Mouse (Mus musculus): Measurements from ENCODE around the gene Lrp2. TPM values are rescaled to one million over a fixed set of nuclear protein-coding genes. Genes with fewer than 3 reads are reported as not detected.

Gene Lrp2
- polyA plus RNA-seq, 1 experiment = 0.08 TPM

GRCm38 (mm10) chr2:69566281-69566680 is 19.6 kb downstream of the Lrp2 start:
- H3K4me3 ChIP-seq (replicated peaks; ENCODE audit: insufficient read depth, low read depth, low read length) = no peak overlapping the region
- H3K27me3 ChIP-seq (ENCODE audit: control insufficient read depth, insufficient read depth, low read length) = no peaks in the 10 kb centered on the region
- H3K27ac ChIP-seq (ENCODE audit: insufficient read depth, low read length) = no peak overlapping the region
- TF ChIP-seq CTCF (IDR thresholded peaks at IDR 0.05; ENCODE audit: borderline replicate concordance, insufficient read depth, low read depth, low read length) = no peak
- H3K4me1 ChIP-seq (ENCODE audit: control insufficient read depth, insufficient read depth, low read length) = no peaks in the 10 kb centered on the region
- DNase-seq = no peak
- WGBS = 60% methylated on average over 7 of the region's 7 CpGs

DNA sequence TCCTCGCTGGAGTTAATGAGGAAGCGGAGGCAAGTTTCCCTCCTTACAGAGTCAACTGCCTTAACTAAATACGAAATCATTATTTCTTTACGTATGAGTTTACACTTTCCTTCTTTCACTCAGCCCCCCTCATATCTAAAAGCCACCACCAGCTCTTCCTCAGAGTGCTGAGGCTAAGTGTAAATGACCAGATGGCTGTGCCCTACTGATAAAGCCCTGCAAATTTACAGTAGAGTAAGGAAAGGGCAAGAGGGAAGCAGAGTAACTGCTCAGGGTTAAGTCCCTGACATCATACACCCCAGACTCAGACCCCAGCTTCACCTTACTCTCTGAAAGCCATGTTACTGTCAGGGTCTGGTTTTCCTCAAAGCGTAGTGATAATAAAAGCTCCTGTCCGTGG is 22.4 kb downstream of the Lrp2 start:
- Histone ChIP-seq H3K27ac (ENCODE audit: insufficient read depth, low read length) (no peak overlapping the region), H3K4me1 (ENCODE audit: control insufficient read depth, insufficient read depth, low read length) (no peaks in the 10 kb centered on the region), H3K27me3 (ENCODE audit: control insufficient read depth, insufficient read depth, low read length) (no peaks in the 10 kb centered on the region), H3K4me3 (replicated peaks; ENCODE audit: insufficient read depth, low read depth, low read length) (no peak overlapping the region)
- no peak for DNase-seq
- WGBS = 91% methylated on average over 6 of the region's 6 CpGs
- TF ChIP-seq POLR2A (IDR thresholded peaks at IDR 0.05; ENCODE audit: borderline replicate concordance, insufficient read depth, low read length) = no peak

DNA sequence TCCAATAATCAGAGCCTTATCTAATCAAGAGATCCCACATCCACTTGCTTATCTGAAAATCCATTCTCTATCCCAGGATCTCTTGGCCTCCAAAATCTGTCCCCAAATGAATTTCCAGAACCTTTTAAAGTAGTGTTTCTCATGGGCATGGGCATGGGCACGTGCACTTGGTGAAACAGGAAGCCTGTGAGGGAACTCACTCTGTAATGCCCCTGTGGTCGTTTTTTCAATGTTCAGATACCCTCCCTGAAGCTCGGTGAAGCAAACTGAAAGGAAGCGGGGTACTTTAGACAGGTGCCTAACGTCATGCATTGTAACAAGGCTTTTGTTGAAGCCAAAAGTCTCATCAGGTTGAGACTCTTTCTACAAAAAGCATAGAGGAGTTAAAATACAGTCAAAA is 23.1 kb downstream of the Lrp2 start:
- Histone ChIP-seq H3K27me3 (ENCODE audit: control insufficient read depth, insufficient read depth, low read length) (no peaks in the 10 kb centered on the region), H3K4me3 (replicated peaks; ENCODE audit: insufficient read depth, low read depth, low read length) (no peak overlapping the region), H3K4me1 (ENCODE audit: control insufficient read depth, insufficient read depth, low read length) (no peaks in the 10 kb centered on the region), H3K27ac (ENCODE audit: insufficient read depth, low read length) (no peak overlapping the region)
- no peak for DNase-seq
- TF ChIP-seq POLR2A (IDR thresholded peaks at IDR 0.05; ENCODE audit: borderline replicate concordance, insufficient read depth, low read length) (no peak), CTCF (IDR thresholded peaks at IDR 0.05; ENCODE audit: borderline replicate concordance, insufficient read depth, low read depth, low read length) (no peak)
- 64% methylated on average over 5 of the region's 5 CpGs for WGBS

DNA sequence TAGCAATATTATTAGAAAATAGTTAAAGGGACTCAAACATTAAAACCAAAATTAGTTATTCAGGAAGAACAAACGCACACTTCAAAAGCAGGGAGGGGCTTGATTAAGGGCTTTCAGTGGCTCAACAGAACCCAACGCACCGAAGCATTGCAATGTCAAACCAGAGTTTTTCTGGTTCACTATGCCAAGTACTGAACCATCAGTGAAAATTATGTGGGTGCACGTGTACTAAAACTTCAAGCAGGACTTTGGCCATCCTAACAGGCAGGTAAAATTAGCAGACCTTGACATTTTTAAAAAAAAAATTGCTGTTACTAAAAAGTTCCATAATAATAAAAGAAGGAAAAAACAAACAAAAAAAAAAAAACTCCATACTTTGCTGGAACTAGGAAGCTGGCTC is 25.6 kb downstream of the Lrp2 start:
- no peaks in the 10 kb centered on the region for H3K27me3 ChIP-seq (ENCODE audit: control insufficient read depth, insufficient read depth, low read length)
- no peak overlapping the region for H3K27ac ChIP-seq (ENCODE audit: insufficient read depth, low read length)
- WGBS = 84% methylated on average over 4 of the region's 4 CpGs
- H3K4me3 ChIP-seq (replicated peaks; ENCODE audit: insufficient read depth, low read depth, low read length) = no peak overlapping the region
- no peaks in the 10 kb centered on the region for H3K4me1 ChIP-seq (ENCODE audit: control insufficient read depth, insufficient read depth, low read length)
- no peak for DNase-seq
- TF ChIP-seq POLR2A (IDR thresholded peaks at IDR 0.05; ENCODE audit: borderline replicate concordance, insufficient read depth, low read length) = no peak
- no peak for TF ChIP-seq CTCF (IDR thresholded peaks at IDR 0.05; ENCODE audit: borderline replicate concordance, insufficient read depth, low read depth, low read length)

GRCm38 (mm10) chr2:69559380-69559779 is 26.5 kb downstream of the Lrp2 start:
- Histone ChIP-seq H3K27me3 (ENCODE audit: control insufficient read depth, insufficient read depth, low read length) (no peaks in the 10 kb centered on the region), H3K27ac (ENCODE audit: insufficient read depth, low read length) (no peak overlapping the region), H3K4me3 (replicated peaks; ENCODE audit: insufficient read depth, low read depth, low read length) (no peak overlapping the region), H3K4me1 (ENCODE audit: control insufficient read depth, insufficient read depth, low read length) (no peaks in the 10 kb centered on the region)
- TF ChIP-seq CTCF (IDR thresholded peaks at IDR 0.05; ENCODE audit: borderline replicate concordance, insufficient read depth, low read depth, low read length) = no peak
- no peak for TF ChIP-seq POLR2A (IDR thresholded peaks at IDR 0.05; ENCODE audit: borderline replicate concordance, insufficient read depth, low read length)
- DNase-seq = no peak
- WGBS = 77% methylated on average over 15 of the region's 15 CpGs

GRCm38 (mm10) chr2:69556686-69557085 is 29.2 kb downstream of the Lrp2 start:
- no peak overlapping the region for H3K4me3 ChIP-seq (replicated peaks; ENCODE audit: insufficient read depth, low read depth, low read length)
- TF ChIP-seq POLR2A (IDR thresholded peaks at IDR 0.05; ENCODE audit: borderline replicate concordance, insufficient read depth, low read length) = no peak
- TF ChIP-seq CTCF (IDR thresholded peaks at IDR 0.05; ENCODE audit: borderline replicate concordance, insufficient read depth, low read depth, low read length) = no peak
- no peaks in the 10 kb centered on the region for H3K27me3 ChIP-seq (ENCODE audit: control insufficient read depth, insufficient read depth, low read length)
- no peaks in the 10 kb centered on the region for H3K4me1 ChIP-seq (ENCODE audit: control insufficient read depth, insufficient read depth, low read length)
- WGBS = 82% methylated on average over 7 of the region's 7 CpGs
- H3K27ac ChIP-seq (ENCODE audit: insufficient read depth, low read length) = no peak overlapping the region
- no peak for DNase-seq

GRCm38 (mm10) chr2:69551639-69552038 is 34.2 kb downstream of the Lrp2 start:
- Histone ChIP-seq H3K4me3 (replicated peaks; ENCODE audit: insufficient read depth, low read depth, low read length) (no peak overlapping the region), H3K27ac (ENCODE audit: insufficient read depth, low read length) (no peak overlapping the region), H3K27me3 (ENCODE audit: control insufficient read depth, insufficient read depth, low read length) (no peaks in the 10 kb centered on the region), H3K4me1 (ENCODE audit: control insufficient read depth, insufficient read depth, low read length) (no peaks in the 10 kb centered on the region)
- no peak for TF ChIP-seq POLR2A (IDR thresholded peaks at IDR 0.05; ENCODE audit: borderline replicate concordance, insufficient read depth, low read length)
- no peak for TF ChIP-seq CTCF (IDR thresholded peaks at IDR 0.05; ENCODE audit: borderline replicate concordance, insufficient read depth, low read depth, low read length)
- DNase-seq = no peak
- WGBS = 78% methylated on average over 5 of the region's 5 CpGs

GRCm38 (mm10) chr2:69546823-69547222 is 39.0 kb downstream of the Lrp2 start:
- TF ChIP-seq POLR2A (IDR thresholded peaks at IDR 0.05; ENCODE audit: borderline replicate concordance, insufficient read depth, low read length) (no peak), CTCF (IDR thresholded peaks at IDR 0.05; ENCODE audit: borderline replicate concordance, insufficient read depth, low read depth, low read length) (no peak)
- 83% methylated on average over 11 of the region's 11 CpGs for WGBS

GRCm38 (mm10) chr2:69536018-69536417 is 49.8 kb downstream of the Lrp2 start:
- H3K27ac ChIP-seq (ENCODE audit: insufficient read depth, low read length) = no peak overlapping the region
- 70% methylated on average over 7 of the region's 7 CpGs for WGBS

More at GRCm38 (mm10) chr2:69546823-69547222, 39.0 kb downstream of the Lrp2 start:
- H3K4me3 ChIP-seq (replicated peaks; ENCODE audit: insufficient read depth, low read depth, low read length) = no peak overlapping the region
- H3K27ac ChIP-seq (ENCODE audit: insufficient read depth, low read length) = no peak overlapping the region
- no peaks in the 10 kb centered on the region for H3K4me1 ChIP-seq (ENCODE audit: control insufficient read depth, insufficient read depth, low read length)
- H3K27me3 ChIP-seq (ENCODE audit: control insufficient read depth, insufficient read depth, low read length) = no peaks in the 10 kb centered on the region
- no peak for DNase-seq

More at GRCm38 (mm10) chr2:69536018-69536417, 49.8 kb downstream of the Lrp2 start:
- no peaks in the 10 kb centered on the region for H3K4me1 ChIP-seq (ENCODE audit: control insufficient read depth, insufficient read depth, low read length)
- TF ChIP-seq POLR2A (IDR thresholded peaks at IDR 0.05; ENCODE audit: borderline replicate concordance, insufficient read depth, low read length) (no peak), CTCF (IDR thresholded peaks at IDR 0.05; ENCODE audit: borderline replicate concordance, insufficient read depth, low read depth, low read length) (no peak)
- no peak for DNase-seq
- no peak overlapping the region for H3K4me3 ChIP-seq (replicated peaks; ENCODE audit: insufficient read depth, low read depth, low read length)
- no peaks in the 10 kb centered on the region for H3K27me3 ChIP-seq (ENCODE audit: control insufficient read depth, insufficient read depth, low read length)
